In the genomic region with DNA sequence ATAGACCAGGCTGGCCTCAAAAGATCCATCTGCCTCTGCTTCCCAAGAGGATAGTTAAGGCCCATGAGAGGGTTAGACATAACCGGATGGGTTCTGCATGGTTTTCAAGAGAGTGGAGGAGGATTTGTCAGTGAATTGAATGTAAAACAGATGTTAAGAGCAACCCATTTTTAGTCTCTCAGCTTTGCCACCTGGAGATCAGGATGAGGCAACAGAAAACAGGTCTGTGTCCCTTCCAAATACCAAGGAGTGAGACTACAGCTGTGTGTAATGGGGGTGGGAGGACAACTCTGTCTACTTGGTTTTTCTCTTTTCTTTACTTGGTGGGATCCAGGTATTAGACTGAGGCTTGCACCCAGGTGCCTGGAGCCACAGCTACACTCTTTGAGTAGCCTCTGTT, we compare ENCODE assay signal across 24 mouse cellular contexts.
"Had no signal": no experiment of that assay in that cellular context is flagged by ENCODE, and none has a peak within 500 bp of the region (broad histone marks: within the 10 kb centered on the region; RNA-seq: fewer than 3 reads in every experiment).

No protein-coding gene starts in this region.

- H3K4me3 ChIP-seq: gastrocnemius, adult 2 months; heart, embryonic 10.5 days; heart, embryonic 12.5 days; hindbrain, embryonic 10.5 days; hindbrain, embryonic 12.5 days; intestine, embryonic 15.5 days; layer of hippocampus, adult 2 months; left cerebral cortex, adult 2 months; limb, embryonic 10.5 days; limb, embryonic 12.5 days had no signal

- H3K27ac ChIP-seq: gastrocnemius, adult 2 months; heart, embryonic 10.5 days; hindbrain, embryonic 10.5 days; hindbrain, embryonic 12.5 days; hindbrain, embryonic 14.5 days; intestine, embryonic 15.5 days; layer of hippocampus, adult 2 months; left cerebral cortex, adult 2 months; limb, embryonic 10.5 days; limb, embryonic 12.5 days had no signal

- H3K27me3 ChIP-seq: intestine, embryonic 15.5 days; limb, embryonic 12.5 days had no signal

- ATAC-seq: hindbrain, embryonic 16.5 days; inflammation-experienced regulatory T-cells, adult 6 months; intestine, embryonic 15.5 days; intestine, postnatal 0 days had no signal

- H3K4me1 ChIP-seq: heart, embryonic 12.5 days; intestine, embryonic 15.5 days had no signal

- H3K9ac ChIP-seq: heart, embryonic 12.5 days; hindbrain, embryonic 12.5 days; hindbrain, embryonic 14.5 days; intestine, embryonic 15.5 days; limb, embryonic 12.5 days had no signal

- H3K36me3 ChIP-seq: heart, embryonic 10.5 days; heart, embryonic 12.5 days; hindbrain, embryonic 10.5 days; hindbrain, embryonic 12.5 days; intestine, embryonic 15.5 days; limb, embryonic 10.5 days; limb, embryonic 12.5 days had no signal

- H3K9me3 ChIP-seq: heart, embryonic 10.5 days; heart, embryonic 12.5 days; hindbrain, embryonic 10.5 days; hindbrain, embryonic 12.5 days; intestine, embryonic 15.5 days; limb, embryonic 10.5 days; limb, embryonic 12.5 days had no signal

- H3K4me2 ChIP-seq: heart, embryonic 12.5 days; hindbrain, embryonic 12.5 days; hindbrain, embryonic 14.5 days; intestine, embryonic 15.5 days; limb, embryonic 12.5 days had no signal

- DNase-seq: gastrocnemius, adult 2 months; gastrocnemius, postnatal 10 days; gastrocnemius, postnatal 25 days; heart, adult 18-20 months; heart, postnatal 10 days; heart, postnatal 4 days; kidney, adult 18-20 months; kidney, adult 8-10 months; kidney, postnatal 10 days; kidney, postnatal 25 days; kidney, postnatal 4 days had no signal
